Mouse (Mus musculus): ENCODE data around the gene Cd36. TPM values are rescaled to one million over a fixed set of nuclear protein-coding genes. Genes with fewer than 3 reads are reported as not detected.

Cd36 gene
- polyA plus RNA-seq, 1 experiment from 2014 or later: 0.75 TPM

- Histone ChIP-seq H3K9ac (ENCODE audit: low read length) (no peak overlapping the region), H3K27me3 (ENCODE audit: control insufficient read depth, insufficient read depth, low read length) (no peaks in the 10 kb centered on the region), H3K4me1 (ENCODE audit: control insufficient read depth, insufficient read depth, low read length) (no peaks in the 10 kb centered on the region), H3K4me3 (ENCODE audit: low read depth, low read length) (no peak overlapping the region), H3K36me3 (ENCODE audit: control insufficient read depth, insufficient read depth, low read length) (no peaks in the 10 kb centered on the region), H3K4me2 (ENCODE audit: low read depth, severe bottlenecking) (no peak overlapping the region), H3K9me3 (ENCODE audit: control insufficient read depth, low read length) (no peaks in the 10 kb centered on the region), H3K27ac (replicated peaks; ENCODE audit: low read depth, low read length) (no peak overlapping the region)
- ATAC-seq (ENCODE audit: insufficient number of reproducible peaks, low FRiP score, low TSS enrichment, low read depth): no peak
- WGBS: 81% methylated on average over 1 of the region's 1 CpGs
- no peak for DNase-seq (ENCODE audit: low spot score)
Measured at GRCm38 (mm10) chr5:17879924-17880323, 8.7 kb downstream of the Cd36 start.

GRCm38 (mm10) chr5:17877044-17877443, 11.6 kb downstream of the Cd36 start:
- H3K36me3 ChIP-seq (ENCODE audit: control insufficient read depth, insufficient read depth, low read length): no peaks in the 10 kb centered on the region
- H3K9me3 ChIP-seq (ENCODE audit: control insufficient read depth, low read length): no peaks in the 10 kb centered on the region
- H3K9ac ChIP-seq (ENCODE audit: low read length): no peak overlapping the region
- H3K27ac ChIP-seq (replicated peaks; ENCODE audit: low read depth, low read length): no peak overlapping the region
- WGBS: 89% methylated on average over 7 of the region's 7 CpGs
- no peak overlapping the region for H3K4me2 ChIP-seq (ENCODE audit: low read depth, severe bottlenecking)
- H3K4me1 ChIP-seq (ENCODE audit: control insufficient read depth, insufficient read depth, low read length): no peaks in the 10 kb centered on the region
- no peak for DNase-seq (ENCODE audit: low spot score)
- ATAC-seq (ENCODE audit: insufficient number of reproducible peaks, low FRiP score, low TSS enrichment, low read depth): no peak
- H3K4me3 ChIP-seq (ENCODE audit: low read depth, low read length): no peak overlapping the region
- H3K27me3 ChIP-seq (ENCODE audit: control insufficient read depth, insufficient read depth, low read length): no peaks in the 10 kb centered on the region

DNA sequence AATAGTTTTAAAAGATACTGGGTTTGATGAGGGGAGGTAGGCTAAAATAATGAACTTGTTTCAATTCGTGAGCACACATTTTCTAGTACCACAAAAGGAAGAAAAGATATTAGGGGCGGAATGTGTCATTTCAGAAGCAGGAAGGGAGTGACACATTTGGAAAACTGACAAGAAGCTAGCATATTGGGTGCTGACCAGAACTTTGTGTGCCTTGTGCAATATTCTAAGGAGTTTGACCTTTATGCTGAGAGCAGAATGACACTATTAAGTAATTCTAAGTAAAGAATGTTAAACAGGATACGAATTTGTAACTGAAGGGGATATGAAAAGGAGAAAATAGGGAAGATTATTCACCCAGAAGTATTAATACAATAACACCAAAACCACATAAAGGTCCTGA, 12.0 kb downstream of the Cd36 start:
- ATAC-seq (ENCODE audit: insufficient number of reproducible peaks, low FRiP score, low TSS enrichment, low read depth) (no peak), DNase-seq (ENCODE audit: low spot score) (no peak)
- Histone ChIP-seq H3K27me3 (ENCODE audit: control insufficient read depth, insufficient read depth, low read length) (no peaks in the 10 kb centered on the region), H3K4me2 (ENCODE audit: low read depth, severe bottlenecking) (no peak overlapping the region), H3K36me3 (ENCODE audit: control insufficient read depth, insufficient read depth, low read length) (no peaks in the 10 kb centered on the region), H3K27ac (replicated peaks; ENCODE audit: low read depth, low read length) (no peak overlapping the region), H3K9me3 (ENCODE audit: control insufficient read depth, low read length) (no peaks in the 10 kb centered on the region), H3K9ac (ENCODE audit: low read length) (no peak overlapping the region), H3K4me1 (ENCODE audit: control insufficient read depth, insufficient read depth, low read length) (no peaks in the 10 kb centered on the region), H3K4me3 (ENCODE audit: low read depth, low read length) (no peak overlapping the region)
- WGBS: 80% methylated on average over 3 of the region's 3 CpGs

GRCm38 (mm10) chr5:17874335-17874734, 14.3 kb downstream of the Cd36 start:
- Histone ChIP-seq H3K9me3 (ENCODE audit: control insufficient read depth, low read length) (no peaks in the 10 kb centered on the region), H3K4me3 (ENCODE audit: low read depth, low read length) (no peak overlapping the region), H3K9ac (ENCODE audit: low read length) (no peak overlapping the region), H3K4me2 (ENCODE audit: low read depth, severe bottlenecking) (no peak overlapping the region), H3K27ac (replicated peaks; ENCODE audit: low read depth, low read length) (no peak overlapping the region), H3K27me3 (ENCODE audit: control insufficient read depth, insufficient read depth, low read length) (no peaks in the 10 kb centered on the region), H3K4me1 (ENCODE audit: control insufficient read depth, insufficient read depth, low read length) (no peaks in the 10 kb centered on the region), H3K36me3 (ENCODE audit: control insufficient read depth, insufficient read depth, low read length) (no peaks in the 10 kb centered on the region)
- DNase-seq (ENCODE audit: low spot score) (no peak), ATAC-seq (ENCODE audit: insufficient number of reproducible peaks, low FRiP score, low TSS enrichment, low read depth) (no peak)
- 85% methylated on average over 2 of the region's 2 CpGs for WGBS

DNA sequence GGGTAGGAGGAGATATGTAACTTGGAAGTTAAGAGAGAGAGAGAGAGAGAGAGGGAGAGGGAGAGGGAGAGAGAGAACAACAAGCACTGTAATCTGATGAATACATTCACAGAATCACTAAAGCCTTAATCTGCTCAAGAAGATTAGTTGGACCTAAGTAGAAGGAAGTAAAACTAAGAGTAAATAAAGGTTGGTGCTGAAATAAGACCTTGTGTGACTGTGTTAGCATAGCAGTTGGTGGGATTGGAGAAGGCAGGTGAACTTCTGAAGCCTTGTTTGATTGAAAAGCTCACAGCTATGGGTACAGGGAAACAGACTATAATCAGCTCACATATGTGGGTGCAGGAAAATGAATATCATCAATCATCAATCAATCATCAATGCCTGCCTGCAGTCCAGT, 23.2 kb downstream of the Cd36 start:
- Histone ChIP-seq H3K9me3 (ENCODE audit: control insufficient read depth, low read length) (no peaks in the 10 kb centered on the region), H3K4me1 (ENCODE audit: control insufficient read depth, insufficient read depth, low read length) (no peaks in the 10 kb centered on the region), H3K27ac (replicated peaks; ENCODE audit: low read depth, low read length) (no peak overlapping the region), H3K9ac (ENCODE audit: low read length) (no peak overlapping the region), H3K4me2 (ENCODE audit: low read depth, severe bottlenecking) (no peak overlapping the region), H3K27me3 (ENCODE audit: control insufficient read depth, insufficient read depth, low read length) (no peaks in the 10 kb centered on the region), H3K4me3 (ENCODE audit: low read depth, low read length) (no peak overlapping the region), H3K36me3 (ENCODE audit: control insufficient read depth, insufficient read depth, low read length) (no peaks in the 10 kb centered on the region)
- DNase-seq (ENCODE audit: low spot score): no peak
- ATAC-seq (ENCODE audit: insufficient number of reproducible peaks, low FRiP score, low TSS enrichment, low read depth): no peak

GRCm38 (mm10) chr5:17863085-17863484, 25.5 kb downstream of the Cd36 start:
- Histone ChIP-seq H3K4me3 (ENCODE audit: low read depth, low read length) (no peak overlapping the region), H3K4me2 (ENCODE audit: low read depth, severe bottlenecking) (no peak overlapping the region), H3K36me3 (ENCODE audit: control insufficient read depth, insufficient read depth, low read length) (no peaks in the 10 kb centered on the region), H3K9ac (ENCODE audit: low read length) (no peak overlapping the region), H3K4me1 (ENCODE audit: control insufficient read depth, insufficient read depth, low read length) (no peaks in the 10 kb centered on the region), H3K27me3 (ENCODE audit: control insufficient read depth, insufficient read depth, low read length) (no peaks in the 10 kb centered on the region), H3K27ac (replicated peaks; ENCODE audit: low read depth, low read length) (no peak overlapping the region), H3K9me3 (ENCODE audit: control insufficient read depth, low read length) (no peaks in the 10 kb centered on the region)
- DNase-seq (ENCODE audit: low spot score): no peak
- ATAC-seq (ENCODE audit: insufficient number of reproducible peaks, low FRiP score, low TSS enrichment, low read depth): no peak
- WGBS: 78% methylated on average over 2 of the region's 2 CpGs

- no peak overlapping the region for H3K4me2 ChIP-seq (ENCODE audit: low read depth, severe bottlenecking)
- ATAC-seq (ENCODE audit: insufficient number of reproducible peaks, low FRiP score, low TSS enrichment, low read depth) (no peak), DNase-seq (ENCODE audit: low spot score) (no peak)
- no peaks in the 10 kb centered on the region for H3K27me3 ChIP-seq (ENCODE audit: control insufficient read depth, insufficient read depth, low read length)
- H3K27ac ChIP-seq (replicated peaks; ENCODE audit: low read depth, low read length): no peak overlapping the region
- H3K36me3 ChIP-seq (ENCODE audit: control insufficient read depth, insufficient read depth, low read length): no peaks in the 10 kb centered on the region
- no peaks in the 10 kb centered on the region for H3K4me1 ChIP-seq (ENCODE audit: control insufficient read depth, insufficient read depth, low read length)
- H3K4me3 ChIP-seq (ENCODE audit: low read depth, low read length): no peak overlapping the region
- no peaks in the 10 kb centered on the region for H3K9me3 ChIP-seq (ENCODE audit: control insufficient read depth, low read length)
- WGBS: 84% methylated on average over 3 of the region's 3 CpGs
- H3K9ac ChIP-seq (ENCODE audit: low read length): no peak overlapping the region
Measured at GRCm38 (mm10) chr5:17858399-17858798, 30.2 kb downstream of the Cd36 start.

DNA sequence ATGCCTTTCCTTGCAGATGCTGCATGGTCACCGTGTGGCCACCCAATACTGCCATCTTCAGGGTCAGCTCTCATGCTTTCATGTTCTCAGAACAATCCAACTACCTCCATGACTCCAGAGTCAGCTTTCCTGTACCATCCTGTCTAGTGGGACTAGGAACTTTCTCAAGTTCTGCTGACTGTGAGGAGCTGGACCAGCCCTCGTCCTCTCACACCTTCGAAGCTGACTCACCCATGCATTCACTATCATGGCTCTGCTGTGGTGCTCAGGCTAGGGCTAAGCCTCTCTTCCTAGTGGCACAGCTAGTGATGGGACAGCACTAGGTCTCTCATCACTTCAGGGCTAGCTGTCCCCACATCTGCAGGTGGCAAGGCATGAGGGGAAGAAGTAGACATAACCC, 30.7 kb downstream of the Cd36 start:
- no peak overlapping the region for H3K27ac ChIP-seq (replicated peaks; ENCODE audit: low read depth, low read length)
- no peaks in the 10 kb centered on the region for H3K36me3 ChIP-seq (ENCODE audit: control insufficient read depth, insufficient read depth, low read length)
- no peaks in the 10 kb centered on the region for H3K27me3 ChIP-seq (ENCODE audit: control insufficient read depth, insufficient read depth, low read length)
- DNase-seq (ENCODE audit: low spot score) (no peak), ATAC-seq (ENCODE audit: insufficient number of reproducible peaks, low FRiP score, low TSS enrichment, low read depth) (no peak)
- no peak overlapping the region for H3K4me3 ChIP-seq (ENCODE audit: low read depth, low read length)
- H3K4me2 ChIP-seq (ENCODE audit: low read depth, severe bottlenecking): no peak overlapping the region
- no peaks in the 10 kb centered on the region for H3K9me3 ChIP-seq (ENCODE audit: control insufficient read depth, low read length)
- H3K4me1 ChIP-seq (ENCODE audit: control insufficient read depth, insufficient read depth, low read length): no peaks in the 10 kb centered on the region
- H3K9ac ChIP-seq (ENCODE audit: low read length): no peak overlapping the region
- WGBS: 89% methylated on average over 3 of the region's 3 CpGs

DNA sequence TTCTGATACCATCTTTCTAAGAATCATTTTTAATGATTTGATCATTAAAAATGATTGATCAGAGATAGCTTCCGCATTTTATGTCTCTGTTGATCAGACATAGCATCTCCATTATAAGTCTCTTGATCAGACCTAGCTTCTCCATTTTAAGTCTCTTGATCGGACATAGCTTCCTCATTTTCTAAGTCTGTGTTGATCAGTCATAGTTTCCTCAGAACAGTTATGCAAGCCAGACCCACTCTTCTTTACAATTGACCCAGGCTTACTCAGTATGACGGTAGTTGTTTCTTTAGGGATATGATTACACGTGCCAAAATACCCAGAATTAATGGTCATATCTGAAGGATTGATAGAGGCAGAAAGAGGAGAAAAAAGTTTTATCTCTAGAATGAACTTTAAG, 31.3 kb downstream of the Cd36 start:
- no peak for DNase-seq (ENCODE audit: low spot score)
- no peaks in the 10 kb centered on the region for H3K4me1 ChIP-seq (ENCODE audit: control insufficient read depth, insufficient read depth, low read length)
- no peaks in the 10 kb centered on the region for H3K36me3 ChIP-seq (ENCODE audit: control insufficient read depth, insufficient read depth, low read length)
- 91% methylated on average over 4 of the region's 4 CpGs for WGBS
- no peak overlapping the region for H3K27ac ChIP-seq (replicated peaks; ENCODE audit: low read depth, low read length)
- ATAC-seq (ENCODE audit: insufficient number of reproducible peaks, low FRiP score, low TSS enrichment, low read depth): no peak
- no peak overlapping the region for H3K4me2 ChIP-seq (ENCODE audit: low read depth, severe bottlenecking)
- no peaks in the 10 kb centered on the region for H3K9me3 ChIP-seq (ENCODE audit: control insufficient read depth, low read length)
- no peak overlapping the region for H3K4me3 ChIP-seq (ENCODE audit: low read depth, low read length)
- H3K27me3 ChIP-seq (ENCODE audit: control insufficient read depth, insufficient read depth, low read length): no peaks in the 10 kb centered on the region
- H3K9ac ChIP-seq (ENCODE audit: low read length): no peak overlapping the region
